Mouse (Mus musculus) layer of hippocampus, adult 8-10 months (tissue): ENCODE data around the gene Chadl. TPM values are rescaled to one million over a fixed set of nuclear protein-coding genes. Genes with fewer than 3 reads are reported as not detected.
"Not testable (repeated sequence)": the region's sequence is repeated elsewhere in the genome, so short reads cannot be mapped to it uniquely, and the experiment has no call there.

Experiments
- DNase-seq, 2 experiments: peaks; one replicate each; pipeline ENCODE4 v3.0.0; 2022; ENCODE audit warnings: low spot score in 2 of 2
- total RNA-seq, 4 experiments: library from RNA; stranded (reverse); gene quantifications; 2 replicates each; pipeline ENCODE4 v1.2.4; 2022

Chadl gene
- total RNA-seq, result 10 to 100 TPM in 3 of 4 experiments, 1 to 10 TPM in 1; 9.9 to 14.4 (median 10.6) TPM

DNA sequence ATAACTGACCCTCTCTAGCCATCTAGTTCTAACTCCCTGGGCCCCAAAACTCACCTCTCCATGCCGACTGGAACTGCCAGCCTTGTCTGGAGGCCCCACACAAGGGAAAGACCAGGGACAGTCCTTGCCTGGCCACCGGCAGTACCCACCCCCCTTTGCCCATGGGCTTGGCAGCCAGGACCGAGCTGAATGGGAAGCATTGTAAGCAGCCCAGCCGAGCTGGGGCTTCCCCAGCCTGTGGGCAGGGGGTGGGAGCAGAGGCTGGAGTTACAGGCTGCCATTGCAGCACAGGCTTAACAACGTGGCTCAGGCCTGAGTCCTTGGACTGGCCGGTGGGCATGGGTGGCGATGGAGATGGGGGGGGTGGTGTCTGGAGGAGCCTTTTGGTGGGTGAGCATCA is at the start of gene Chadl:
TSS of gene Chadl (minus strand) at position 113 of the 400 bp plus-strand sequence.
- DNase-seq, result peak; percentile 42 to 48

DNA sequence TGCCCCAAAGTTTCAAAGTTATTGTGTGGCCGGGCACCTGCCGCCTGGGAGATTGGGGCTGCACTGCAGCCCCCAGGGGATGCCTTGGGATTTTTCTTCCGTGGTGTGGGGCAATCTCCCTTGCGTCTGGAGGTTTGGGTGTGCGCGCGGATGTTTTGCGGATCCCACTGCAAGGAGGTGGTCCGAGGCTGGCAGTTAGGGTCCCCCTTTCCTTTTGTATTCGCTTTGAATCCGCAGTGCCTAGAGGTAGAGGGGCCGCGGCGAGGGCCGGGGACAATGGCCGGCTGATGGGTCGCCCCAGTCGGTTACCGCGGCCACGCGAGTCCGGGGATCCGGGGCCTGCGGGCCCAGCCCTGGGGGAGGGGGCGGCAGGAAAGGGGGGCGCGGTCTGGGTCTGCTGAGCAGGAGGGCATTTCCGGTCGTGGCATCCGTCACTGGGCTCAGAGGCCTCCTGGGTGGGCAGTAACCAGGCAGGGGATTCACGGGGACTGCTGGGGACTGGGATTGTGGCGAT is 48.6 kb upstream of the Chadl start:
- peak in 1 of 2 experiments; percentile 32 for DNase-seq

DNA sequence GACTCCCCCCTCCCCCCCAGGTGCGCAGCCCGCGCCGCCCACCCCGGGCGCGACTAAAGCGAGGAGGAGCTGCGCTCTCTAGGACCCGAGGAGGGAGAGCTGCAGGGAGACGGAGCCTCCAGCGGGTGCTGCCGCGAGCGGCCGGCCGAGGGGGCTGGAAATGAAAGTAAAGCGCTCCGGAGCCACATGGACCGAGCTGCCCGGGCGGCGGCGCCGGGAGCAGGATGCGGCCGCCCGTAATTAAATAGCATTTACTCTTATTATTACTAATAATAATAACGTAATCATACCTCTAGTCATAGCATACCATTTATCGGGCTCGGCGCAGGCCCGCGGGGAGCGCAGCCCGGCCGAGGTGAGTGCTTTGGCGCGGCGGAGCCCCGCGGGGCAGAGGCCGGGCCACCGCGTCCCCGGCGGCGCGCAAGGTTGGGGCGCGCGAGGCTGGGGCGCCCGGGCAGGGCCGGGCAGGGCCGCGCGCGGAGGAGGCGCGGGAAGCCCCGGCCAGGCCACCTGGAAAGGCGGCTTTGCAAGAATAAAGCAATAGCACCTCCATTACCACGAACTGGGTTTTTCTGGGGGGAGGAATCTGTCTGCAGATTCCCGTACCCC is 48.0 kb upstream of the Chadl start, which contains the start of the genes Zc3h7b and Rangap1:
TSS of gene Zc3h7b (plus strand) at position 66 of the 609 bp plus-strand sequence.
TSS of gene Rangap1 (minus strand) at position 539 of the 609 bp plus-strand sequence.
- peak; percentile 40 to 59 for DNase-seq

DNA sequence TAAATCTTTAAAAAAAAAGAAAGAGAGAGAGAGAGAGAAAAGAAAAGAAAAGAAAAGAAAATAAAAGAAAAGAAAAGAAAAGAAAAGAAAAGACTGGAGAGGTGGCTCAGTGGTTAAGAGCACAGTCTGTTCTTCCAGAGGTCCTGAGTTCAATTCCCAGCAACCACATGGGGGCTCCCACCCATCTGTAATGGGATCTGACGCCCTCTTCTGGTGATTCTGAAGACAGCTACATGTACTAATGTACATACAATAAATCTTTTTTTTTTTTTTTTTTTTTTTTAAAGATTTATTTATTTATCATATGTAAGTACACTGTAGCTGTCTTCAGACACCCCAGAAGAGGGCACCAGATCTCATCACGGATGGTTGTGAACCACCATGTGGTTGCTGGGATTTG is 45.3 kb upstream of the Chadl start:
- DNase-seq, result not testable (repeated sequence)

DNA sequence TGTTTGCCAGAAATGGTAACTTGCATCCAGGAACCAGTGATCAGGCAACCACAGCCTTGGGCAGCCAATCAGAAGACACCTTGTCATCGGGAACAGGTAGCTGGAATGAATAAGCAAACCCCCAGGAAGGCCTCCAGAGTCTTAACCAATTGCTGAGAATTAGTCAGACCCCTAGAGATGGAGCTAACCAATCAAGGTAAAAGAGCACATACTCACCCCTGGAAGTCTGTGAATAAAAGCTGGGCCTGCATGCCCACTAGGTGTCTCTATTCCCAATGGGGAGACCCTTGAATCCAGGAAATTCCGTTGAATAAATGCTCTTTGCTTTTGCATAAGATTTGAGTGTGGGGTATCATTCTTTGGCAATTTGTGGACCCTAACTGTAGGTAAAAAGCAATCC is 42.8 kb upstream of the Chadl start:
- DNase-seq, result no peak

DNA sequence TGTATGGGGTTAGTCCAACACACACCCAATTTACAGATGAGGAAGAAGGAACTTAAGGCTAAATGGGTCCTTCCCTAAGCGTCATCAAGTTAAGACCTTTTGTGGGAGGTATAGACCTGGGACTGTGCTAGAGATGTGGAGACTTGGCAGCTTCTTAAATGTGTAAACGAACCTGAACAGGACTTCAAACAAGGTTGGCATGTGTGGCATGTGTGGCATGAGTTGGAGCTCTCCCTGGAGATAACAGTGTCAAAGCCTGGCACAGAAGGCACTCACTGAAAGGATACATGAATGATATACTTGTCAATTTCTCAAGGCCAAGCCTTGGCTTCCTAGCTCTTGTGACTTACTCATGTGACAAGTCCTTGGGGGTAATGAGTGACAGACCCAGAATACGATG is 42.2 kb upstream of the Chadl start:
- DNase-seq, result no peak

DNA sequence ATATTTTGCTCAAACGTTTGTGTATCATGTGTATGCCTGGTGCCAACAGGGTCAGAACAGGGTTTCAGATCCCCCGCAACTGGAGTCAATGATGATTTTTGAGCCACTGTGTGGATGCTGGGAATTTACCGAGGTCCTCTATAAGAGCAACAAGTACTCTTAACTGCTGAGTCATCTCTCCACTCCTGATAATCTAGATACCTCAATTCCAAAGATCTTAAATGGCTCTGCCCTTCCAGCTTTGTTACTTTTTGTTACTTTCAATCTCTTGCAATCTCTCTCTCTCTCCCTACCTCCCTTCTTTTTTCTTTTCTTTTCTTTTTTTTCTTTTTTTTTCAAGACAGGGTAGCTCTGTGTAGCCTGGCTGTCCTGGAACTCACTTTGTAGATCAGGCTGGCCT is 38.0 kb upstream of the Chadl start:
- DNase-seq, result no peak

DNA sequence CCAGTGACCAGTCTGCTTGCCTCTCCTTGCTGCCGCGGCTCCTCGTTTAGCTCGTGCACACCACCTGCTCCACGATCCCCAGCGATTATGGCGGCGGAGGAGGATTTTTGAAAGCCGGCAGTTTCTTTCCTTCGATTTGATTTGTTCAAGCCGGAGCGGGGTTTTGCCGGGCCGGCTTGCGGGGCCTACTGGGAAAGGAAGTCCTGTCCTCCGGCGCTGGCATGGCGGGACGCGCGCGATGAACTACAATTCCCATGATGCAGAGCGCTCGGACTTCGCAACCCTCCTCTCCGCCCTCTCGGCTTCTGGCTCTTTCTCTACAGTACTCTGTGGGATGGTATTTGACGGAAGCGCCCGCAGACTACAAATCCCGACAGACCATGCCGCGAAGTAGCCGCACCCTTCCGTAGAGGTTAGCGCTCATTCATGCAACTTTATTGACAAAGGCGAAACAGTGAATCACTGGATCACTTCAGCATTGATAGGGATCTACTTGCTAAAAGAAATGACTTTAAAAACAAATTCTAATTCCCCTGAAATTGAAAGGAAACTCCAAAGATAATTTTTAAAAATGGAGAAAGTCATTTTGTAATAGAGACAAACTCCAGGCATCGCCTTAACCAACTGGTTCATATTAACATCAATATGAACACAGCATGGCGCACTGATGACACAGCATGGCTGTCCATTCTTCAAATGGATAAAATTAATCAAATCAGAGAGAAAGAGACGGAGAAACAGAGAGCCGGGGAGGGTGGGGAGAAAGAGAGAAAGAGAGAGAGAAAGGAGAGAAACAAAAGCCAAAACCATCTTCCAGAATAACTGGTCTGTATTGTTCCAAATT is 32.9 kb upstream of the Chadl start:
- peak; percentile 99 for DNase-seq

DNA sequence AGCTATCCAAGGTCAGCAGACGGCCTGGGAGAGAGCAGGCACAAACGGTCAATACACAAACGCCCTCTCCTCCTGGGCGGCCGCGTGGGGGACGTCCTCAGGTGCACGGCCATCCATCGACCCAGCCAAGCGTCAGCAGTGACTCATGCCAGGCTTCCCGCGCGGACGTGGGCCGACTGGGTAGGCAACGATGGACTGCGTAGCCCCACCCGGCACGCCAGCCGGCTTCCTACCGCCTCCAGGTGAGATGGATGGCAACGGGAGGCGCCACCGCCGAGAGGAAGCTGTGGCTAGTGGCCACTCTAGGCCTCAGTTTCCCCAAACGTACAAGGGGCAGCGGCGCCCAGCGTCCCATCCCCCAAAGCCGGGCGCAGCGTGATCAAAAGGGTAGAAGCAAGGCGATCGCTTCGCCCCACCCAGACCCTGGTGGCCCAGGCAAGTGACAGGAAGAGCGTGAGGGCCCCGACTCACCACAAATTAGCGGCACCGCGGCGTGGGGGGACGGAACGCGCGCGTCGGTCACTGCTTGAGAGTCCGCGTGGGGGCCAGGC is 32.2 kb upstream of the Chadl start:
- DNase-seq, result peak; percentile 40 to 46

DNA sequence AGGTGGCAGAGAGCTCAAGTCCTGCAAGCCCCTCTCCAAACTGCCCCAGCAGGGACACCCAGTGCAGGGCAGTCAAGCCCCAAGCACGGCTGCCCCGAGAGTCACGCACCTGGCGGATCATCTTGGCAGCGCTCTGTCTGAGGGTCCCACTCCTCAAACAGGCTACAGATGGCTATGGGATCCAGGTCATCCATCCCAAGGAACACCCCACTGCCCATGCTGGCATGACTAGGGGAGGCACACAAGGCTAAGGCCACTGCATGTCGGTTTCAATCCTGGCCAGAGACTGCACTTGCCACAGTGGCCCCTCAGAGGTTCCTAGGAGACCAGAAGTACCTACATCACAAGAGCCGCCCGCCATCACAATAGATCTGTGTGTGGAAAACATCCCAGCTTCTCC is 28.9 kb upstream of the Chadl start:
- DNase-seq, result no peak

DNA sequence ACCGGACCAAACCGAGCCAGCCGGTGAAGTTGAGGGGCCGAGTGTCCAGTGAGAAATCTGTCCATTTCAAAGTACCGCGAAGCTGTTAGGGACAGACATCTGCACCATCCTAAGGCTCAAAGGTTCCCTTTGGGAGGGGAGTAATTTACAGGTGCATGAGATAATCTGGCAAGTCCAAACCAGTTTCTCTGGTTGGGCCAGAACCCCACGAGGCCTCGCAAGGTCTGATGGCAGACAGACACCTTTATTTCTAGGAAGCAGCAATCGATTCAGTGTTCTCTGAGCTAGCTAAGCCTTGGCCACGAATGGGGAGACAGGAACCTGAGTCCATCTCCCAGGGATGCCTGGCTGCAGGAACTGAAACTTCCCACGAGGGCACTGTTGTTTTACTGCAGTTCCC is 26.6 kb upstream of the Chadl start:
- no peak for DNase-seq

DNA sequence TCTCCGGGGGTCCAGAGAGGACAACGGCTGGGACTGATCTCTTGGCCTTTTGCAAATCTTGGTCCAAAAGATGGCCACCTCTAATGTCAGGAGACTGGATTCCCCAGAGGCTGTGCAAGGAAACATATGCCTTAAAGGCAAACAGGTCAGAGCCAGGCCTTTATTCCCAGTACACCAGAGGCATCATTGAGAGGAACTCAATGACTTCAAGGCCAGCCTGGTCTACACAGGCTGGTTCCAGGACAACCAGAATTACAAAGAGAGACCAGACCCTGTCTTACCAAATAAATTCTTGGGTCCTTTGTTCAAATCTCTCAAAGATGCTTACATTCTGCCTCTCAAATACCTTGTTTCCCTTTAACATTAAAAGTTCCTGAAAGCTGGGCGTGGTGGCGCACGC is 25.3 kb upstream of the Chadl start:
- no peak for DNase-seq

DNA sequence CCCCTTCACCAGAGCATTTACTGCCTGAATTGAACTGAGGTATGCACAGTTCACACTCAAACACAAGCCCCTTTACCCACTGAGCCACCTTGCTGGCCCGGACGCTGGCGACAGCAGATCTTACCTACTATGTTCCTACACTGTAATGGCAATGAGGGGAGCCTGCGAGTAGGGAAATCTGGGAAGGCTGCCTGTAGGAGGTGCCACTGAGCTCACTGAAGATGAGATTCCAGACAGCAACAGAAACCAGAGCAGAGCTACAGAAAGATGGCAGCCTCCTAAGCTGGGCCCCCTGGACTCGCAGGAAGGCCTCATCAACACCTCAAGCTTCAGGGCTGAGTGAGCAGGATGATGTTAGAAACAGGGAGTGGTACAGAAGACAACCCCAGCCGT is 22.0 kb upstream of the Chadl start:
- DNase-seq, result no peak

DNA sequence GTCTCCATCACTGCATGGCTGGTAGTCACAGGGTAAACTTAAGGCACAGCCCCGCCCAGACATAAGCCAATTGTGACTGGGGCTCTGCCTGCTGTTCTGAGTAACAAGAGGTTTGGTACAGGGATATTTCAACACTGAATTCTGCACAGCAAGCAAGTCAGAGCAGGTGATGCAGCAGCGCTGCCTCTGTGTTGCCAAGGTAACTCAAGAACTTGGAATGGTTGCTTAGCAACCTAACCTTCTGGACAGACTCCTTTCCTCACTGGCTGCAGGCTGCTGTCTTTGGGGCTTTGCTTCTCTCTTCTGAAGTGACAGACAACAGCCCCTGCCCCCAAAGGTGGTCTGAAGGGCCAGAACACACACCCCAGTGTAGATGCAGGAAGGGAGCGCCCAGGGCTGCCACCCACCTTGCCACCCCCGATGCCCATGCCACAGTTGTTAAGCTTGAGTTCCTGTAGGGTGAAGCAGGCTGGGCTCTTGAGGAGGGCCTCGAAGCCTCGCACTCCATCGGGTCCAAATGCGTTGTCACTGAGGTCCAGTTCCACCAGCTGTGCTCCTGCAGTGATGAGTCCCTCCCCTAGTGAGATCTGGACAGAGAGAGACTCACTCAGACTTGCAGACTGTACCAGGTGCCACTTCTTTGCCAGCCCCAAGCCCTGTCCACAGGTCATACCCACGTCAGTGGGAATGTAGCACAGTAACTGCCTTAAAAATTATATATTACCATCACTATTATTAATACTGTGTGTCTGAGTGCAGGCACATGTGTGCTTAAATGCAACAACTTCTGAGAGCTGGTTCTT is 21.4 kb upstream of the Chadl start:
- DNase-seq, result peak; percentile 41 to 47

DNA sequence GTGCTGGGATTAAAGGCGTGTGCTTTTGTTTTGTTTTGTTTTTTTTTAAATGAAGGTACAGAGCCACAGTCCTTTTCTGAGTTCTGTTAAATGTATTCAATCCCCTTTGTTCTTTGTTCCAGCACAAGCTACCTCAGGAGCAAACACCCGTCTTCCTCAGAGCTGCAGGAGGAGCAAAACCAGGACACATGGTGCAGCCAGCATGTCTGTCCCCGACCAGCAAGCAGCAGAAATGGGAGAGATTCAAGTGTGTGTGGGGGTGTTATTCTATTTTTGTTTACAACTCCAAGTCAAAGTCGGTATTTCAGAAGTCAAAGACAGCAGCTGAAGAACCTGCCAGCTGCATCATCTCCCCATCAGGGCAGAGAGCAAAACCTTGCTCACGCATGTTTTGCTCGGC is 16.7 kb upstream of the Chadl start:
- no peak for DNase-seq

DNA sequence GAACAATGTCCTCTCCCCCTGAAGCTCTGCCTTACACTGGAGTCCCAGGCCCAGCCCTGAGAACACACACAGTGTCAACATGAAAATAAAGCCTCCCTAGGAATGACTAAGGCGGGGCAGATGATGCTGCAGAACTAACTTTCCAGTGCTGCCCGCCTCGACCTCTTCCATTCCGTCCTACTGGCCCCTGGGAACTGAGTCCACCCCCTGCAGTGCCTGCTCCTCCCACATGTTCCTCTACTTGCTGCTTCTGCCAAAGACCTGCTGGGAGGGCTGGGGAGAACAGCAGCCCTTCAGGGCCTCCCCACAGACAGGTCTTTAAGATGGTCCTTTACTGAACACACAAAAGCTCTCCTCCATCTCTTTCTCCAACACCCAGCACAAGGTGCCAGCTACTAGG is 13.7 kb upstream of the Chadl start:
- no peak for DNase-seq

DNA sequence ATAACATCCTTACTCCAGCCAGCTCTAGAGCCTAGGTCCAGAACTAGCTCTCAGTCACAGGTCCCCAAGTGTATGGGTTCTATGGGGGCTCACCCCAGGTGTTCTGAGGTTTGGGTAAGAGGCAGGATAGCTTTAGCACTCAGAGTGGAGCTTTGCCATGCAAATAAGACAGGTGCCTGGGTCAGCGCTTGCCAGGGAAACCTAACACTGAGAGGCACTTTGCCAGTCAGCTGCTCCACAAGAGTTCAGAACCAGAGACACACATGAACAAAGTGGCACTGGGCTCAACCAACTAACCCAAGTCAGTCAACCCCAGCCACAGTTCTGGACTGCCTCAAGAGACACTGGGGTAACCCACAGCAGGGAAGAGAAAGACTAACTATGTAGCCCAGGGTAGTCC is 12.6 kb upstream of the Chadl start:
- no peak for DNase-seq

DNA sequence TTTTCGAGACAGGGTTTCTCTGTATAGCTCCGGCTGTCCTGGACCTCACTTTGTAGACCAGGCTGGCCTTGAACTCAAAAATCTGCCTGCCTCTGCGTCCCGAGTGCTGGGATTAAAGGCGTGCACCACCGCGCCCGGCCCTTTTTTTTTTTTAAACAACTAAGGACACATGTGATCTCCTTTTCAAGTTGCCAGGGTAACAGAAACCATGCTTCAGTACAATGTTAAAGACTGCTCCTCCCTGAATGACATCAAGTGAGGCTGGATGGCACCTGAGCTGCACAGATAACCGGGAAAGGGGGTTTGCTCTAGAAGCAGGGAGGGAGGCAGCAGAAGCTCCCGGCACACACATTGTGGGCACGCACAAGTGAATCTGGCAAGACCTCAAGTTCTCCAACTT is 11.9 kb upstream of the Chadl start:
- DNase-seq, result no peak

DNA sequence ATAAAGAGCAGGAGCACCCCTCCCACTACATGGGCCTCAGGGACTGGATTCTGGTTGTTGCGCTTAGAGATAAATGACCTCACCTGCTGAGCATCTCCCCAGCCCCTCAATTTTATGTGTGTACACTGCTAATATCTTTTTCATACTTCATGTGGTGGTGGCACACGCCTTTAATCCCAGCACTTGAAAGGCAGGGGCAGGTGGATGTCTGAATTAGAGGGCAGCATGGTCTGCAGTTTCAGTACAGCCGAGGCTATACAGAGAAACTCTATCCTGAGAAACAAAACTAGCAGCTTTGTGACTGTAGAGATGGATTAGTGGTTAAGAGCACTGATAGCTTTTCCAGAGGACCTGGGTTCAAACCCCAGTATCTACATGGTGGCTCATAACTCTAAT is 6.0 kb upstream of the Chadl start:
- DNase-seq, result no peak

DNA sequence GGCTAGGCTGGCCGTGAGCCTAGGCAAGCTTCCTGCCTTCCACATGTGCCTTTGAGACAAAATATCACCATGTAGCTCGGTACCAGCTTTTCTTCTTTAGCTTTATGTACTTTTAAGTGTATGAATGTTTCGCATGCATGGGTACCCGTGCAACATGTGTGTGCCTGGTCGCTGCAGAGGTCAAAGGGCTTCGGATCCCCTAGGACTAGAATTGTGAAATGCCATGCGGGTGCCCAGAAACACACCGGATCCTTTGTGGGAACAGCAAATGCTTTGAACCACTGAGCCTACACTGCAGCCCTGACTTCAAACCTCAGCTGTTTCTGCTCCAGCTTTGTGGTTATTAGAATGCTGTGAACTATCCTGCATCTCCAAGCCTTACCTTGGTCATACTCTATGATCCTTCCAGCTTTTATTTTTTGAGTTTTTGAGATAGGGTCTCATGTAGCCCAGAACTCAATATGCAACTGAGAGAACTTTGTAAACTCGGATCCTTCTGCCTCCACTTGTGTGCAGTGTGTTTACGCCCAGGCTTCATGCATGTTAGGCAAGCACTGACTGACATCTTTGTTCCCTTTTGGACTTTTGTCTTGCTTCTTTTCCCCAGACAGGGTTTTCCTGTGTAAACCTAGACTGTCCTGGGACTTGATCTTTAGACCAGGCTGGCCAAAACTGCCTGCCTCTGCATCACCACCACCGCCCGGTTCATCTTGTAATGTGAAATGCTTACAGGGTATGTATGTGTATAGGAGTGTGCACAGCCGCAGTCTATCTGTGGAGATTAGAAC is 5.4 kb upstream of the Chadl start:
- no peak for DNase-seq

DNA sequence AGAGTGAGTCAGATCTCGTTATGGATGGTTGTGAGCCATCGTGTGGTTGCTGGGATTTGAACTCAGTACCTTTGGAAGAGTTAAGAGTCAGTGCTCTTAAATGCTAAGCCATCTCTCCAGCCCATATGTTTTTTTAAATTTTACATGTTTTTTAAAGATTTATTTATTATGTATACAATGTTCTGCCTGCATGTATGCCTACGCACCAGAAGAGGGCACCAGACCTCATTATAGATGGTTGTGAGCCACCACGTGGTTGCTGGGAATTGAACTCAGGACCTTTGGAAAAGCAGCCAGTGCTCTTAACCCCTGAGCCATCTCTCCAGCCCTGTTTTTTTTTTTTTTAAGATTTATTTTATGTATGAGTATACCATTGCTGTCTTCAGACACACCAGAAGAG is 4.3 kb upstream of the Chadl start:
- not testable (repeated sequence) for DNase-seq
